23 mouse cellular contexts compared by ENCODE assay signal in the genomic region with DNA sequence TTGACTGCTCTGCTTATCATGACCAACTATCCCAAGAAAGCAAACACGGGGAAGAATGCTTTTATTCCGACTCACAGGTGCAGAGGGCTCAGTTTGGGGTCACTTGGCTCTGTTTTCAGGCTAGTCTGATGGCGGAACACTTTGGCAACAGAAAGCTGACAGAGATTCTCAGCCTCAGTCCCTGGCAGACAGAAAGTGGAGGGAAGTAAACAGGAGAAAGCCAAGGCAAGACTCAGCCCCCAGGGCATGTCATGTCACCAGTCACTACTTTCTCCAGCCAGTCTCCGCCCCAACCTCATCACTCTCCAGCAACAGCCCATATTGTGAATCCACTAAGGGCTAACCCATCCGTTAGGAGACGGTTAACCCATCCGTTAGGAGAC.
A peak's percentile ranks its signal among the peaks of the same experiment; 100 is the strongest.
DNase-seq lines count a peak whose midpoint lies in the region; ATAC-seq and TF ChIP-seq lines count a peak whose summit lies in the region.
"Had no signal": no experiment of that assay in that cellular context is flagged by ENCODE, and none has a peak within 500 bp of the region (broad histone marks: within the 10 kb centered on the region; RNA-seq: fewer than 3 reads in every experiment).

No protein-coding gene starts in this region.

- no peak for TF ChIP-seq CTCF in lung, postnatal 0 days (IDR thresholded peaks at IDR 0.05)

- peaks cover 26% of the 10 kb centered on the region for H3K27me3 ChIP-seq in heart, embryonic 11.5 days (ENCODE audit: control insufficient read depth, insufficient read depth, low read length)
- H3K27me3 ChIP-seq in lung, postnatal 0 days (replicated peaks; ENCODE audit: insufficient read depth, low read length), result no peaks in the 10 kb centered on the region
- H3K27me3 ChIP-seq: CH12.LX; embryonic facial prominence, embryonic 15.5 days; hindbrain, embryonic 15.5 days; intestine, embryonic 15.5 days; megakaryocyte, embryonic 14.5 days; midbrain, embryonic 13.5 days; neural tube, embryonic 12.5 days had no signal

- H3K4me1 ChIP-seq in heart, embryonic 11.5 days (ENCODE audit: control insufficient read depth, insufficient read depth, low read length), result no peaks in the 10 kb centered on the region
- H3K4me1 ChIP-seq in lung, postnatal 0 days (ENCODE audit: insufficient read depth, low read depth, low read length), result no peaks in the 10 kb centered on the region; the same call in 1 of the 2 replicates
- H3K4me1 ChIP-seq: embryonic facial prominence, embryonic 15.5 days; intestine, embryonic 15.5 days; limb, embryonic 10.5 days; megakaryocyte, embryonic 14.5 days; neural tube, embryonic 12.5 days had no signal

- peak; percentile 27 to 37 for DNase-seq in heart, adult 18-20 months
- DNase-seq in 3T3-L1 (ENCODE audit: low read depth, low spot score) (peak; percentile 47), liver (no peak)
- DNase-seq in heart, postnatal 10 days, result peak; percentile 55 to 57
- DNase-seq in lung, postnatal 0 days (ENCODE audit: low spot score), result peak; percentile 42
- no peak for DNase-seq in ovary, adult 18-20 months (ENCODE audit: low spot score)
- DNase-seq: B cell, adult 2 months; cerebellum, adult 9-10 months; right cerebral cortex, postnatal 4 days; thymus, postnatal 25 days had no signal

- no peaks in the 10 kb centered on the region for H3K36me3 ChIP-seq in heart, embryonic 11.5 days (ENCODE audit: control insufficient read depth, insufficient read depth, low read length)
- H3K36me3 ChIP-seq in lung, postnatal 0 days (ENCODE audit: insufficient read depth, low read length), result no peaks in the 10 kb centered on the region
- H3K36me3 ChIP-seq: embryonic facial prominence, embryonic 15.5 days; G1E; hindbrain, embryonic 15.5 days; intestine, embryonic 15.5 days; limb, embryonic 10.5 days; midbrain, embryonic 13.5 days; neural tube, embryonic 12.5 days had no signal

- H3K4me2 ChIP-seq in heart, embryonic 11.5 days, result no peak overlapping the region
- H3K4me2 ChIP-seq in lung, postnatal 0 days (replicated peaks; ENCODE audit: low read depth, low read length), result no peak overlapping the region
- H3K4me2 ChIP-seq: embryonic facial prominence, embryonic 15.5 days; hindbrain, embryonic 15.5 days; intestine, embryonic 15.5 days; midbrain, embryonic 13.5 days; neural tube, embryonic 12.5 days had no signal

- intact Hi-C loops in heart, postnatal 10 days (cut with DNase I), result no loop called here

- 67% methylated on average over 7 of the region's 7 CpGs for WGBS in heart, embryonic 11.5 days (ENCODE audit: insufficient replicate concordance)
- 47% methylated on average over 7 of the region's 7 CpGs for WGBS in lung, postnatal 0 days

- no peak for ATAC-seq in heart, embryonic 11.5 days (replicated peaks; ENCODE audit: insufficient number of reproducible peaks, low FRiP score, low TSS enrichment)
- peak; percentile 52; the same call in 1 of the 2 replicates for ATAC-seq in lung, postnatal 0 days
- ATAC-seq in activated CD4-positive, CD25-positive, alpha-beta regulatory T cell, adult 4 months, result no peak
- ATAC-seq: forebrain, embryonic 14.5 days; intestine, embryonic 15.5 days; midbrain, embryonic 13.5 days had no signal

- H3K9me3 ChIP-seq in heart, embryonic 11.5 days (replicated peaks; ENCODE audit: control insufficient read depth, low read length), result no peaks in the 10 kb centered on the region
- H3K9me3 ChIP-seq in lung, postnatal 0 days (ENCODE audit: low read length), result no peaks in the 10 kb centered on the region
- H3K9me3 ChIP-seq: embryonic facial prominence, embryonic 15.5 days; hindbrain, embryonic 15.5 days; intestine, embryonic 15.5 days; limb, embryonic 10.5 days; megakaryocyte, embryonic 14.5 days; midbrain, embryonic 13.5 days; neural tube, embryonic 12.5 days had no signal

- H3K4me3 ChIP-seq in heart, embryonic 11.5 days (ENCODE audit: low read depth, low read length), result no peak overlapping the region
- no peak overlapping the region for H3K4me3 ChIP-seq in lung, postnatal 0 days (ENCODE audit: low read depth, low read length)
- H3K4me3 ChIP-seq: embryonic facial prominence, embryonic 15.5 days; hindbrain, embryonic 15.5 days; intestine, embryonic 15.5 days; layer of hippocampus, adult 2 months; limb, embryonic 10.5 days; megakaryocyte, embryonic 14.5 days; midbrain, embryonic 13.5 days; neural tube, embryonic 12.5 days had no signal

- no peak overlapping the region for H3K27ac ChIP-seq in heart, embryonic 11.5 days (ENCODE audit: low read depth, low read length)
- H3K27ac ChIP-seq in lung, postnatal 0 days (ENCODE audit: low read length), result no peak overlapping the region
- H3K27ac ChIP-seq: embryonic facial prominence, embryonic 15.5 days; hindbrain, embryonic 15.5 days; intestine, embryonic 15.5 days; limb, embryonic 10.5 days; midbrain, embryonic 13.5 days; neural tube, embryonic 12.5 days had no signal

- no peak for TF ChIP-seq EP300 in lung, postnatal 0 days (IDR thresholded peaks at IDR 0.05)

- H3K9ac ChIP-seq in heart, embryonic 11.5 days (ENCODE audit: low read depth, low read length), result no peak overlapping the region
- H3K9ac ChIP-seq in lung, postnatal 0 days (replicated peaks; ENCODE audit: low read depth), result no peak overlapping the region
- H3K9ac ChIP-seq: embryonic facial prominence, embryonic 15.5 days; hindbrain, embryonic 15.5 days; intestine, embryonic 15.5 days; midbrain, embryonic 13.5 days; neural tube, embryonic 12.5 days had no signal

Comparison
In these comparisons a context has a peak if more than half of its experiments do, and no peak if none do; other contexts are left out.
1. DNase-seq: peak in heart, adult 18-20 months (2 of 2), 3T3-L1 (single experiment), heart, postnatal 10 days (2 of 2) and lung, postnatal 0 days (single experiment); none in liver (single experiment) and ovary, adult 18-20 months (single experiment).